Mouse (Mus musculus) T-helper 17 cell (primary cell): ENCODE measurements around the gene Zbtb9.

Experiments used
- in situ Hi-C, 2 experiments: fragments of 300-600 bp; cut with MboI, MseI; formaldehyde crosslinking; loops; 1 replicate in 1 of 2; 2 replicates in 1 of 2; pipeline ENCODE4 v1.15.1; 2025; ENCODE audit warnings: high pct_unique_total_duplicates in 2 of 2

The Zbtb9 gene

GRCm38 (mm10) chr17:27011998-27012672, 39.2 kb downstream of the Zbtb9 start:
- in situ Hi-C loops = no loop called here

- in situ Hi-C loops = no loop called here
These were observed 39.9 kb downstream of the Zbtb9 start for GRCm38 (mm10) chr17:27012909-27013308.

GRCm38 (mm10) chr17:27017564-27018499, 44.9 kb downstream of the Zbtb9 start:
- in situ Hi-C loops = no loop called here

DNA sequence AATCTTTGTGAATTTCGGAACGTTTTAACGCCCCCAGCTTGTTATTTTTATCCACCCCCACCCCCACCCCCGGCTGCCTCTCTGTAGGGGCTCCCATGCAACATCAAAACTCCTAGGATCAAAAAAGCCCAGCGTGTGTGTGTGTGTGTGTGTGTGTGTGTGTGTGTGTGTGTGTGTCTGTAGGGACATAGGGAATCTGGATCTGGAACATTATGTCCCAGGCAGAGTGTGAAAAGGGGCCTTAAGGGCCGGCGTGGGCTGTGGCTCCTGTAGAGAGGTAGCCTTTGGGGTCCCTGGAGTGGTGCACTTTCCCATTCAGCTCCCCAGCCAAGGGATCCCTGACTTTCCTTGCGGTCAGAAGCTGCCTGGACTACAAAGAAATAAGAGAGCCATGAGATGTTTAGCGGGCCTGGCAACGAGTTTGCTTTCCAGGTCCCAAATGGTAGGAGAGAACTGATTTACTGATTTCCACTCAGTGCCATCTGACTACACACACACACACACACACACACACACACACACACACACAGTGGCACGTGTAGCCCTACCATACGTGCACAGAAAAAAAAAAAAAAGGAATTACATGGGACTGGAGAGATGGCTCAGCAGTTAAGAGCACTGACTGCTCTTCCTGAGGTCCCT, 45.7 kb downstream of the Zbtb9 start:
- in situ Hi-C loops = no loop called here

- in situ Hi-C loops = no loop called here
These were observed 48.1 kb downstream of the Zbtb9 start for GRCm38 (mm10) chr17:27021076-27021475.

DNA sequence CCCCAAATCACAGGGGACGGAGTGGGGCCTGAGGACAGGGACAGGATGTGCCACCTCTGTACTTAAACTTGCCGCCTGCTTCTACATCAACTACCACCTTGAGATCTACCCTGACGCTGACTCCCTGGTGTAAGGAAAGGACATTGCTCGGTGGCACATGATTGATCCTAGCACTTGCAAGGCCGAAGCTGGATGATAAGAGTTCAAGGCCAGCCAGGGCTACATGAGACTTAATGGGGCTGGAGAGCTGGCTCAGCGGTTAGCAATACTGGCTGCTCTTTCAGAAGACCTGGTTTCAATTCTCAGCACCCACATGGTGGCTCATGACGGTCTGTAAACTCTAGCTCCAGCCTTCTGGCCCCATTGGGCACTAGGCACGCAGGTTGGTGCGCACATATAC, 48.8 kb downstream of the Zbtb9 start:
- in situ Hi-C loops = no loop called here

GRCm38 (mm10) chr17:27023342-27023741, 50.4 kb downstream of the Zbtb9 start:
- in situ Hi-C loops = no loop called here

GRCm38 (mm10) chr17:27025326-27025902, 52.4 kb downstream of the Zbtb9 start:
- in situ Hi-C loops = no loop called here

DNA sequence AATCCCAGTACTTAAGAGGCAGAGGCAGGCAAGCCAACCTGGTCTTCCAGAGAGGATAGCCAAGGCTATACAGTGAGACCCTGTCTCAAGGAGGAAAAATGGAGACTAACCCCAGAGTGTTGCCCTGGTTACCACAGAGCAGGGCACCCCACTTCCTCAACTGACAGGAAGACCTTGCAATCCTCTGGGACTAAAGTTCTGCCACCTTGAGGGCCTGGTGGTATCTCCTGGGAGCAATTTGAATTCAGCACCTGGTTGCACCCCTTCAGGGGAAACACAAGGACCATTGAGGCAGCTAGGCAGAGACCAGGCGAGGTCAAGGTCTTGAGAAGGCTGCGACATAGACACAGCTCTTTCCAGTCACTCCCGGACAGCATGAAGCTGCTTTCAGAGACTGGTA, 53.0 kb downstream of the Zbtb9 start:
- in situ Hi-C loops = no loop called here

DNA sequence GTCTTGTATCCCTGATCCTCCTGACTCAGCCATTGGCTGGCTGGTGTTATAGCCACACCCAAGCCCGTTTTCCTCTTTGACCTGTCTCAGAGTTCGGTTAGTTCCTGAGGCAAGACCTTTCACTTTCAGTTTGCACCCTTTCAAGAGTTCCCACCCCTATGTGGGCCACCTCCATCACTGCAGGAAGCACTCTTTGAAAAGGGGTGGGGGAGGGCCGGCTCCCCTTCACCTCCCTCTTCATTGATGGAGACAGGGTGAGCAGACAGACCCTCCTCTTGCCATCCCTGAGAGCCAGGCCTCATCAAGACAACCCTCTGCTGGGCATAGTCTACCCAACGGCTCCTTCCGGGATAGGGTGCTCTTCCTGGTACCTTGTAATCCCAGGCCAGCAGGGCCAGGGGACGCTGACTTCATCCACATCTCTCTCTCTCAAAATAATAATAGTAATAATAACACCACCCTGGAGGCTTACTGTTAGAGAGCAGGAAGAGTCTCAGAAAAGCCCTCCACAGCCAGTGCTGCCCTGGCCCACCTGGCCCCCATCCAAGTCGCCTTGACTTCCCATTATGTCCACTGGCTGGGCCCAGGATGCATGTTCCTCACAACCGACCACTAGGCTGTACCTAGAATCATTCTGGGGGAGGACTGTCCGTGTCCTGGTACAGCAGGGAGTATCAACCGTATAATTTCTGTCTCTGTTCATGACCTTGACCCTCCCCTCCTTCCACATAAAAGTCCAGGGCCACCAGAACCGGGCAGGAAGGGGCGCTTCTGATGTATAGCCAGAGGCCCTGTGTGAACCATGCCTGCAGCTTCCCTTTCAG, 54.7 kb downstream of the Zbtb9 start:
- in situ Hi-C loops = no loop called here

DNA sequence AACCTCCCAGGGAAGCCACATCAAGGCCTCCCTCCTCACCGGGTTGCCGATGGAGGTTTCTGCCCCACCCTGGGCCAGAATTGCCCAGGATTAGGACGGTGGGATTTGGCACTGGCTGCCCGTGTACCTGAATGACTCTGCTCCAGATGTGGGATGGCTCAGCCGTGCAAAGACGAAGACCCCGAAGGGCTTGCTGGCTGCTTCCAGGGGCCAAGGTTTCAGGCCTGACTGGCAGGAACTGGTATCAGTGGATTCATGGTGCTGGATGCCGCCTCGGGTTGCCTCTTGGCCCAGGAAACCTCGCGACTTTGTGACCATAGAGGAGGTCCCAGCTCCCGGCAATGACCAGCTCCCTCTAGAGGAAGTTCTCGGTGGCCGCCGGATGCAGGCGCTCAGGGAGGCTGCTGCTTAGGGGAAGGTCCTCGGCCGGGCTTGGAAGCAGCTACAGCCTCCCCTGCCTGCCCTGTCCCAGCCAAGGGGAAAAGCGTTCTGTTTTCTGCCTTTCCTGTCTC, 55.4 kb downstream of the Zbtb9 start:
- in situ Hi-C loops = no loop called here

- in situ Hi-C loops = no loop called here
These were observed 55.9 kb downstream of the Zbtb9 start, which contains the start of gene Bak1 for GRCm38 (mm10) chr17:27028909-27029308. Gene Bak1, minus strand, starts transcription at chr17:27029009.

DNA sequence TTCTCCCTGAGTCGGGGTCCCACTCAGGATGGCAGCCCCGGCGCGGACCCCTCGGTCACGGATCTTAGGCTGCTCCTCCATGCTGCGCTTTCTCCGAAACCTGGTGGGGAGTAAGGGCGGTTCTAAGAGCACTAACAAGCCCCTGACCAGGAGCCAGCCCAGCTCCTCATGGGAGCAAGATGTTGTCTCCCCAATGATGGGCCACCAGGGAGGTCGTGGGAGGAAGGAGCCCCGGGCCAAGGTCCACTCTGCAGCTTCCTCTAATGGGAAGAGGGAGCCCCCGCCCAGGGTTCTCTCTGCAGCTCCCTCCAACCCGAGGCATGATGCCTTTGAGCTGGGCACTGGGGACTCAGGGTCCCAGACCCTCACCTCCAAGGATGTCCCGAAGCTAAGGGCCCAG, 56.5 kb downstream of the Zbtb9 start:
- in situ Hi-C loops = no loop called here

- in situ Hi-C loops = loop anchor here (5.0 kb wide), 1 partner anchor 56 kb away; no protein-coding TSS in a partner anchor
These were observed 57.9 kb downstream of the Zbtb9 start for GRCm38 (mm10) chr17:27030896-27031295.

- in situ Hi-C loops = loop anchor here (5.0 kb wide), 1 partner anchor 55 kb away; no protein-coding TSS in a partner anchor
These were observed 59.4 kb downstream of the Zbtb9 start for GRCm38 (mm10) chr17:27032328-27032727.

DNA sequence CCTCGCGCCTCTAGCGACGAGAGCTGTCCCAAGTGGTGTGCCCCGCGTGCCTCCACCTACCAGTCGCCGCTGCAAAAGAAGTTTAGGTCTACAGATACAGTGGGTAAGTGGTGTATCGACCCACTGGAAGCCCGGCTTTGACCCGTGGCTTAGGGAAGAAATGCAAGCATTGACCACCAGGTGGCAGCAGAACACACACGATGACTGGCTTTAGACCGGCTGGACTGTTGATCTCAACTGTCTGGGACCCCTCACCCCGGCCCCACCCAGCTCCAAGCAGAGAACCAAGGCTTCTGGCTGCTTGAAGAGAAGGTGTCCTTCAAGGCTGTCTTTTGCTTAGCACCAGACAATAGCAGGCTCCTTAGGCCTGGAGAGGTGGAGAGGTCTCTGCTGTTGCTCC, 59.9 kb downstream of the Zbtb9 start:
- in situ Hi-C loops = loop anchor here (5.0 kb wide), 1 partner anchor 54 kb away; no protein-coding TSS in a partner anchor

DNA sequence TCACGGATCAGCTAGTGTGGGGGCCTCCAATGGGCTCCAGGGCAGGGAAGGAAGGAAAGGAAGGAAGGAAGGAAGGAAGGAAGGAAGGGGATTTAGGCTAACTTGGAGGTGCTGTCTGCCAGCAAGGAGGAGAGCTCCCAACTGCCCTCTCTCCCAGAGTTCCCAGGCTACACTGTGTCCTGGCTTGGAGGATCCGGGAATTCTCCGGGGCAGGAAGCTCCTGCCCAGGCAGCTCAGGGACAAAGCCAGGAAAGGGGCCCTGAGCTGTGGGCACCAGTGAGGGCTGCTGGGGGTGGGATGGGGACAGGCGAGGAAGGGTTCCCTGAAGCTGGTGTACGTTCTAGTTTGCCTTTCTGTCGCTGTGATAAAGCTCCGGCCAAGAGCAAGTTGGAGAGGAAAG, 63.5 kb downstream of the Zbtb9 start:
- in situ Hi-C loops = no loop called here

DNA sequence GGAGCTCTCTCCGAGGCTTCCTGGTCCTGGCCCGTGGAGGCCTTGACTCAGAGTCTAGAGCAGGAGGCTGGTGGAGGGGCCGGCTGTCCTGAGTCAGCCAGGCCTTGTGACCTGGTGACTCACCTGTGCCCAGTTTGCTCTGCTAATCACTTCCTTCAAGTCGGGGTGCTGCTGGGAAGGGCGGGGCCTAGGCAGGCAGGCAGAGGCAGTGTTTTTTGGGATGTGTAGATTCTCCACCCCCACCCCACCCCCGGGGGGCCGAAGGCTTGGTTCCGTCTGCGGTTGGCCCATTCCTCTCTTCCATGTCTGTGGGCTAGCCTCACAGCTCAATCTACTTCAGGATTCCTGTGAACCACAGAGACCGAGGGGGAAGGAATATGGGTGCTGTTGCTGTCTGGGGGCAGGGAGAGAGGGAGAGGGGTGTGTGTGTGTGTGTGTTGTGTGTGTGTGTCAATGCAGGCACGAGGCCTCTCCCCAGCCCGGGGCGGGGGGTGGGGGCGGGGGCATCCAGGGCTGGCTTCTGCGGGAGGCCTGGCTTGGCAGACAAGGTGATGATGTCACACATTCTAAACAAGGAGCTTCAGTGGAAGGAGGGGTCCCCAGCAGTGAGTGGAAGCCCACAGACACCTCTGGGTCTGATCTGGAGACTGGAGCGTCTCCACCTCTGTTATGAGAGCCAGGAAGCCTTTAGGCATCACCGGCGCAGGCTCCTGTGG, 65.5 kb downstream of the Zbtb9 start:
- in situ Hi-C loops = no loop called here

GRCm38 (mm10) chr17:27039432-27040102, 66.6 kb downstream of the Zbtb9 start:
- in situ Hi-C loops = no loop called here
